Mouse (Mus musculus): Measurements from ENCODE around the gene Zic1. TPM values are rescaled to one million over a fixed set of nuclear protein-coding genes. Genes with fewer than 3 reads are reported as not detected.

Zic1 gene
- total RNA-seq, 1 experiment from 2014 or later: not detected

DNA sequence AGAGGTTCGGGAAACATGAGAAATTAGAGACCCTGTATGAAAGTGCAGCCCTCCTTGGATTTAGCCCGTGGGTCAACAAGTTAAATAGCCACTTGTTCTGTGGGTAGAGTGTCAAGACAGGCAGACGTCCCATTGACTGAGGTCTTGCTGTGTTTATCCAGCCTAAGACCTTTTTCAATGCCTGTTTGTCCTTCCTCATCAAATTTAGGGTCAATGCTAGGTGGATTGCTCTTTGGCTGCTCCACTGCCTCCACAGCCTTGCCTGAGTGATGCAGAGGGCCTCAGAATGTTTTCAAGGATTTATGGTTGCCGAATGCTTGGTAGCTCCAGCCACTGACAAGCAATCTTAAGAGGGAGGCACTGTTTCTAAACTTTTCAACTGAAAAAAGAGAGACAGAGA lies 6.0 kb upstream of the Zic1 start:
- ATAC-seq (ENCODE audit: extremely low read depth, insufficient number of reproducible peaks, low FRiP score, poor library complexity, severe bottlenecking): no peak

DNA sequence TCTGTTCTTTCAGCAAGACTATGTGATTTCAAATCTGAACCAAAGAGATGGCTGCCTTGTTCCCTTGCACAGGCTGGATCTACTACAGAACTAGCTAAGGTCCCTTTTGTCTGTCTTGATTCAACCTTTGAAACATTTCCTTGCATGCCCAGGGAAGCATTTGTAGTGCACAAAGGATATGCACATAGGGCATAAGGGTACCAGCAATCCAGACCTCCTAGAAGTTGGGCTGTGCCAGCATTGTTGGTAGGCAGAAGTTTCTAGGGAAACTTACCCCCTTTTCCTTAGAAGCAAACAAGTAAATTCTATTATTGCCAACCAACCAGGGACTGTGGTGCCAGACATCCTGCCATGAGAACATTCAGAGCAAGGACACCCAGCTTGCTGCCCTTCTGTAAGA lies 5.4 kb upstream of the Zic1 start:
- no peak for ATAC-seq (ENCODE audit: extremely low read depth, insufficient number of reproducible peaks, low FRiP score, poor library complexity, severe bottlenecking)

GRCm38 (mm10) chr9:91370191-91370708 lies 4.6 kb upstream of the Zic1 start:
- ATAC-seq (ENCODE audit: extremely low read depth, insufficient number of reproducible peaks, low FRiP score, poor library complexity, severe bottlenecking): no peak

GRCm38 (mm10) chr9:91369293-91369991 lies 3.8 kb upstream of the Zic1 start:
- ATAC-seq (ENCODE audit: extremely low read depth, insufficient number of reproducible peaks, low FRiP score, poor library complexity, severe bottlenecking): no peak

DNA sequence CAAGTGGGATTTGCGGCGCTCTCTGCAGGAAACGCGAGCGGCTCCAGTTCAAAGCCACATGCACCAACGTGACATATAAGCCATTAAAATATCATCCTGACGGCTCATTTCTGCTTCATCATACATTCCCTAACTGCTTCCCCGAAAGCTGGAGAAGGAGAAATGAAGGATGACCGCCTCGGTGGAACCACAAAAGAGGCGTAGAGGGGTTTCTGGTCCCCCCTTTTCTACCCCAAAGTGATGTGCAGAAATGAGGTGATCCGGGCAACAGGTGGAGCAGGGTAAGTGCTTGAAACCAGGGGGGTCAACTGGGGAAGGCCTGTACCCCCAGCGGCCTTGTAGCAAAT lies 3.3 kb upstream of the Zic1 start:
- ATAC-seq (ENCODE audit: extremely low read depth, insufficient number of reproducible peaks, low FRiP score, poor library complexity, severe bottlenecking): no peak

DNA sequence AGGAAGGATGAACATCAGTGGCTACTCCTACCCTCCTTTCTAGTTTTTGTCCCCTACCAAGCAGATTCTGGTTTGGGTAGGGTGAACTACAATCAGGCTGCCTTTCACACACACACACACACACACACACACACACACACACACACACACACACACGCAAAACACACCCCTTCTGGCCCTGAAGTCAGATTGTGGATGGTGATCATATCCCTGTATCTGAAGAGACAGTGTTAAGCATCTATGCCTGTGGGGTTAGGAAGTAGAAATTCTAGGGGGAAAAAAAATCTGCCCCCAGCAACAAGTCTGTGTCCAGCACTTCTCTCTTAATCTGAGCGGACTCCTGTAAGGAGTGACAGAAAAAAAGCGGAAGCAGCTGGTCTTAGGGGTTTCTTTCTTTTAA lies 2.5 kb upstream of the Zic1 start:
- ATAC-seq (ENCODE audit: extremely low read depth, insufficient number of reproducible peaks, low FRiP score, poor library complexity, severe bottlenecking): no peak

DNA sequence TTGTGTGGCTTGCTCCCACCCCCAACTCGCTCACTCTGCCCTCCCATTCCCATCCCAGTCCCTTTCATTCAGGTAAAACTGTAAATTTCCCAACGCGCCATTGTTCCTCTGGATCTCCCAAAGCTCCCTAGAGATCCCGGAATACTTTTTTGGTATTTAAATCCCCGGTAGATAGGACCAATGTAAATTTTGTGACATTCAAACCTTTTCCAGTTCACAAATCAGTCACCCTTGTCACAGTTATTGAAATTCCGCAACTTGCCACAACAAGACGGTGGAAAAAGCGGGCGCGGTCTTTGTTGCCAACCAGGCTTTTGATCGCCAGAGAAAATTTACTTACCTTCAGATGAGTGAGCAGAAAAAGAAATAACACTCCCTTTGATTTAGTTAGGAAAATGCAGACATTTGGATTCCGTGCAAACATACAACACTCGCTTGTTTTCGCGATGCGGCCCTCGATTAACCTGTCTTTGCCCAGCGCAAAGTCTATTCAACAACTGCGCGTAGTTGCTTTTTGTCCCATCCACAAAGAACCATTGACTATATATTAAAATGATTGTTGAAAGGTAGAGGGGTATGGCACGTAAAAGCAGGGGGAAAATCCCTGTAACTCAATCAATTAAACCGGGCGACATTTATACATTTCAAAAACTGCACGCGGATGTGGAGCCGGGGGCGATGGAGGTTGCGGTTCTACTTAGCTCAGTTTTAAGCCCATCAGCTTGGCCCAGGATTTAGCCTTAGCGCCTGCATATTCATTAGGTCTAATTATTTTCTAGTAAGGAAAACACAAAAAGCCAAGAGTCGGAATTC lies 1.6 kb upstream of the Zic1 start:
- ATAC-seq (ENCODE audit: extremely low read depth, insufficient number of reproducible peaks, low FRiP score, poor library complexity, severe bottlenecking): no peak

- ATAC-seq (ENCODE audit: extremely low read depth, insufficient number of reproducible peaks, low FRiP score, poor library complexity, severe bottlenecking): no peak
These were observed 802 bp upstream of the Zic1 start for GRCm38 (mm10) chr9:91366226-91366998.

GRCm38 (mm10) chr9:91364971-91365501 lies 574 bp downstream of the Zic1 start:
- ATAC-seq (ENCODE audit: extremely low read depth, insufficient number of reproducible peaks, low FRiP score, poor library complexity, severe bottlenecking): no peak

- no peak for ATAC-seq (ENCODE audit: extremely low read depth, insufficient number of reproducible peaks, low FRiP score, poor library complexity, severe bottlenecking)
These were observed 1.3 kb downstream of the Zic1 start for GRCm38 (mm10) chr9:91364127-91364970.

- ATAC-seq (ENCODE audit: extremely low read depth, insufficient number of reproducible peaks, low FRiP score, poor library complexity, severe bottlenecking): no peak
These were observed 1.8 kb downstream of the Zic1 start for GRCm38 (mm10) chr9:91363814-91364126.

DNA sequence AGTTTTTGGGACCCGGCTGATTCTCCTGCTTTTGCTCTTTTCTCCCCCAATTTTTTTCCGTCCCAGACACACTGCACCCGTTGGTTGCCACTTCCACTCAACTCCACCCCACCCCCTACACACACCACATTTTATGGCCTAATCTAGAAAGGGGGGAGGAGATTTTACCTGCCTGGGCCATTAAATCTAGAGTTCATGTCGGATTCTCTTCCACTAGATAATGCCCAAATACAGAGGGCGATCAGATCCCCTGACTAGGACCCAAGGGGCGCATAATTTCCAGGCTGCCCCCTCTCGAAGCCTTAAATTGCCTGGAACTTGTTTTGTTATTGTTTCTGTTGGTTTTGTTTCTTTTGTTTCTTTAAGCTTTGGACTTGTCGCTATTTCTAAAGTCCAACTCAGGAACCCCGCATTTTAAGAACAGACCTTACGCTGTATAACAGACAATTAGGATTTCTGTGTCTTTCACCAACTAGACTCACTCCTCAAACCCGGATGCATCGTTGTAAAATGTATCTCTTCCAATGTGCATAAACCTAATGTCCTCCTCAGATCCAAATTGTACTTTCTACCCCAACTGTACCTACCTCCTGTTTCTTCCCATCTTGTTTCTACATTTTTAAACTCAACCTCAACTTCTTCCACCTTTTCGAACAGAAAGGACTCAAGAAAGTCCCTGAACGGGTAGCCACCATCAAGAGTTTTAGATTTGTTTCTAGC lies 2.4 kb downstream of the Zic1 start:
- ATAC-seq (ENCODE audit: extremely low read depth, insufficient number of reproducible peaks, low FRiP score, poor library complexity, severe bottlenecking): no peak

- no peak for ATAC-seq (ENCODE audit: extremely low read depth, insufficient number of reproducible peaks, low FRiP score, poor library complexity, severe bottlenecking)
These were observed 3.6 kb downstream of the Zic1 start, which contains the start of gene Zic4 for GRCm38 (mm10) chr9:91361856-91362601. TSS of gene Zic4 (plus strand) at chr9:91362413.

DNA sequence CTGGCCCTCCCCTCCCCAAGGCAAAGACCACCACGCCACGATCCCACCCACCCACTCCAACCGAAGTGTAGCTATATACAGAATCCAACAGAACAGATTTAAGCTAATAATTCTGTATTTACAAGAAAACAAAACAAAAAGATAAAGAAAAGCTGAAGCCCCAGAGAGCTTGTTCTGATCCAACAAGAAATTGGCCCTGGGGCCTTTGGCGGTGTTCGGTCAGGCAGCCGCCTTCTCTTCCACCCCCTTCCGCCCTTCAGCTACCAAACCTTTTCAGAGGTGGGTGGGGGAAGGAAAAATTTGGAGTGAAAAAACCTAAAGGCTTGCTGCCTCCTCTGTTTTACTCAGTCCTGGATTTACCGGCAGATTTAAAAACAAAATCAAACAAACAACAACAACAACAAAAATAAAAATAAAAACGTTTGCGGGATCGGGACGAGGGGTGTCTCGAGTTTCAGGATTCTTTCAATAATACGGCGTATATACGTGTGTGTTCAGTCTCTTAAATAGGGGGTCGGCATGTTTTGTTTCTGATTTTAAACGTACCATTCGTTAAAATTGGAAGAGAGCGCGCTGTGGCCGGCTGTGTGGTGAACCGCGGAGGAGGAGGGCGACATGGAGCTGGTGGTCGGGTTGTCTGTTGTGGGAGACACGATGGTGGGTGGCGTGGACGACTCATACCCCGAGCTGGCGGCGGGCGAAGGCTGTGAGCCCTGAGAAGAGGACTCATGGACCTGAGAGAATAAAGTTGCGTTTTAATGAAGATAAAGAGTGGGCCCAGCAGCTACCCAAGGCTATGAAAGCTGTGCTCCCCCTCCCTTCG lies 4.4 kb downstream of the Zic1 start:
- ATAC-seq (ENCODE audit: extremely low read depth, insufficient number of reproducible peaks, low FRiP score, poor library complexity, severe bottlenecking): no peak

DNA sequence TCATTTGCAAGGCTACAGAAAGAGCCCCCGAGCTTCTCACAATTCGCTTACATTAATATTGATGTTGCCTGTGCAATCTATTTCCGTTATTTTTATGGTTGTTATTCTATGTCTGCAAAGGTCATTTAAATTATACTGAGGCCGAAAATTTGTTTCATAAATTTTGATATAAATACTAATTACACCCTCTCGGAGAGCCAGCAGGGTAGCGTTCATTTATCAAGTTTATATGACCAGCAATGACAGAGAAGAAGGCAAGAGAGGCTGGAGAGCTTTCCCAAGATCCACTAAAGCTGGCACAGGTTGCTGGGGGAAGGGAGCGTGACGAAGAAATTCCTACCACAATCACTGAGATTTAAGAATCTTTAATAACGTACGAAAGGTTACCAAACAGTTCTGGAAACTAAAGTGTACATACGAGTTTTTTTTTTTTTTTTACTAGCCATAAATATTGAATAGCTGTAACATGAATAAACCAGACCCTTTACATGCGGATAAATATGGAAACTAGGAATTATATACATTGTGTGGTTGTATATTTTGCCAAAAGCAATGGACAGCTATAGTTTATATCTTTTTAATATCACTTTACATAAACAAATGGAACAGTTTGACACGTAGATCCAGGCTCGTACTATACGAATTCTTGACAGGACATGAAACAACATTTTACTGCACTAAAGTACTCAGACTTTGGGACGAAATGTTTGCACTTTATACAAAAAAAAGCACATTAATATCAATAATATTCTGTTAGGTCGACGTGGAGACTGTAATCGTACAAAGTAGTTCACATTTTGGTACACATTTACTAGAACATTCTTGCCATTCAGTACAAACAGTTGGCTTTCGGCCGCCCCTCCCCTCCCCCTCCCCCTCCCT lies 5.2 kb downstream of the Zic1 start:
- ATAC-seq (ENCODE audit: extremely low read depth, insufficient number of reproducible peaks, low FRiP score, poor library complexity, severe bottlenecking): no peak

All from neutrophil, adult 5-6 weeks (primary cell).